Mouse (Mus musculus): Measurements from ENCODE around the gene Bpi. TPM values are rescaled to one million over a fixed set of nuclear protein-coding genes. Genes with fewer than 3 reads are reported as not detected.

The Bpi gene
- polyA plus RNA-seq, 1 experiment from 2014 or later: not detected

DNA sequence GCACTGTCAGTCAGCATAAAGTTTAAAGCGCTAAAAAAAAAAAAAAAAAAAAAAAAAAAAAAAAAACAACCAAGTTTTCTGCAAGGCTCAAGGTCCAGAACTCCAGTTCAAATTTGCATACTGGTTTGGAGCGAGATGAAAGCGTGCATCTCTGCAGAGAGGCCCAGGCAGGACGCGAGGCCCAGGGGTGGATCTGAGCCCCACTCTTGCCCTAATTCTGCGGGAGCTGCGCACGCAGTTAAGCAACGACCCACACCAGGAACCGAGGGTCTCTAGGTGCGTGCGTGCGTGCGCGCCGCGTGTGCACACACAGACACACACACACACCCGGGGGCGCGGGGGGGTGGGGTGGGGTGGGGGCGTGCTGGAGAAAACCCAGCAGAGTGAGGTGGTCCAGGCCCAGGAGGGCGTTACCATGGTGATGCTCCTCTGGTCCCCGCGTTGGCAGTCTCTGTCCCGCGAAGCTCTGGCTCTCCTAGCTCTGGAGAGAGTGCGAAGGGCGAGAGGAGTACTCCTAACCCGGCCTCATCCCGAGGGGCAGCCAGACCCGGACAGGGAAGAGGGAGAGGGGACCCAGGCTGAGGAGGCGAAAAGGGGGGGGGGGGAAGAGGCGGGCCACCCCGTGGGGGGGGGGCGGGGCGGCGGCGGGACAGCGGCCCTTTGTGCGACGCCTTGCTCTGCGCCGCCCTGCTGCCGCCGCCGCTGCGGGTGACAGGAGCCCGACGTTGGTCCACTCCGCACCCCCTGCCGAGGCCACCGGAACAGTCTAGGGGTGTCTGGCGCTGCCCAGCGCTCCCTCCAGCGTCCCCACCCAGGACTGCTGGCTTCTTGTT, 29.0 kb upstream of the Bpi start, which contains the start of gene D630003M21Rik:
Gene D630003M21Rik (minus strand): TSS at position 553 of the 833 bp plus-strand sequence.
- under 1% methylated on average over 49 of the region's 55 CpGs for WGBS
- peak within 1 kb of the TSS; percentile 64 for H3K4me3 ChIP-seq
- H3K36me3 ChIP-seq (replicated peaks): no peaks in the 10 kb centered on the region
- H3K4me1 ChIP-seq: peaks cover 36% of the 10 kb centered on the region
- peak within 1 kb of the TSS; percentile 82 for H3K27ac ChIP-seq
- no peaks in the 10 kb centered on the region for H3K9me3 ChIP-seq
- peaks cover 32% of the 10 kb centered on the region for H3K27me3 ChIP-seq (ENCODE audit: poor library complexity, severe bottlenecking)
- peak; percentile 67 for DNase-seq (ENCODE audit: extremely low spot score, low spot score)

DNA sequence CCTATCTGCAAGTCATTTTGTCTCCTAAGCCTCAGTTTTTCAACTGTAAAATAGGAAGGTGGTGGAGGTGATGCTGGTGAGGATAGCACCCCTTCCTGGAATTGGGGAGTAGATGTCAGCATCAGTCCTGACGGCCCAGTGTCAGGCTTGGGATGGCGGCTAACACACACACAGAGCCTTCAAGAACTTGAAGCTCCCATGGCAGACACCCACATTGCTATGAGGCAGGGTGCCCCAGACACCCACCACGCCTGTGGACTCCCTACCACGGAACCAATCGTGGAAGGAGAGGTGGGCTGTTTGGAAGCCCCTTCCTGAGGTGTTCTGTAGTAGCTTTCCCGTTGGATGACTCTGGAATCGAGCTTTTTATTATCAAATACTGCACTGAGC, 28.4 kb upstream of the Bpi start:
- 26% methylated on average over 7 of the region's 7 CpGs for WGBS
- H3K27me3 ChIP-seq (ENCODE audit: poor library complexity, severe bottlenecking): peaks cover 32% of the 10 kb centered on the region
- DNase-seq (ENCODE audit: extremely low spot score, low spot score): no peak

GRCm38 (mm10) chr2:158230617-158231016, 27.3 kb upstream of the Bpi start:
- Histone ChIP-seq H3K4me1 (peaks cover 36% of the 10 kb centered on the region), H3K4me3 (no peak overlapping the region), H3K36me3 (replicated peaks) (no peaks in the 10 kb centered on the region), H3K9me3 (no peaks in the 10 kb centered on the region), H3K27ac (peak overlapping the region; percentile 51; the same call in 1 of the 2 replicates), H3K27me3 (ENCODE audit: poor library complexity, severe bottlenecking) (peaks cover 32% of the 10 kb centered on the region)
- no peak for DNase-seq (ENCODE audit: extremely low spot score, low spot score)
- WGBS: 31% methylated on average over 6 of the region's 6 CpGs

More for the DNA sequence above, 28.4 kb upstream of the Bpi start:
- Histone ChIP-seq H3K9me3 (no peaks in the 10 kb centered on the region), H3K4me1 (peaks cover 36% of the 10 kb centered on the region), H3K36me3 (replicated peaks) (no peaks in the 10 kb centered on the region), H3K27ac (peak overlapping the region; percentile 82), H3K4me3 (peak overlapping the region; percentile 64)

GRCm38 (mm10) chr2:158231071-158231470, 26.8 kb upstream of the Bpi start:
- no peak for DNase-seq (ENCODE audit: extremely low spot score, low spot score)
- 38% methylated on average over 5 of the region's 5 CpGs for WGBS

GRCm38 (mm10) chr2:158232414-158232813, 25.5 kb upstream of the Bpi start:
- H3K27me3 ChIP-seq (ENCODE audit: poor library complexity, severe bottlenecking): peaks cover 29% of the 10 kb centered on the region
- 71% methylated on average over 3 of the region's 3 CpGs for WGBS
- no peak overlapping the region for H3K27ac ChIP-seq
- no peaks in the 10 kb centered on the region for H3K9me3 ChIP-seq
- H3K36me3 ChIP-seq (replicated peaks): no peaks in the 10 kb centered on the region
- H3K4me3 ChIP-seq: no peak overlapping the region
- DNase-seq (ENCODE audit: extremely low spot score, low spot score): no peak
- peaks cover 36% of the 10 kb centered on the region for H3K4me1 ChIP-seq

More at GRCm38 (mm10) chr2:158231071-158231470, 26.8 kb upstream of the Bpi start:
- H3K9me3 ChIP-seq: no peaks in the 10 kb centered on the region
- H3K27me3 ChIP-seq (ENCODE audit: poor library complexity, severe bottlenecking): peaks cover 32% of the 10 kb centered on the region
- peaks cover 36% of the 10 kb centered on the region for H3K4me1 ChIP-seq
- no peaks in the 10 kb centered on the region for H3K36me3 ChIP-seq (replicated peaks)
- peak overlapping the region; percentile 51; the same call in 1 of the 2 replicates for H3K27ac ChIP-seq
- no peak overlapping the region for H3K4me3 ChIP-seq

DNA sequence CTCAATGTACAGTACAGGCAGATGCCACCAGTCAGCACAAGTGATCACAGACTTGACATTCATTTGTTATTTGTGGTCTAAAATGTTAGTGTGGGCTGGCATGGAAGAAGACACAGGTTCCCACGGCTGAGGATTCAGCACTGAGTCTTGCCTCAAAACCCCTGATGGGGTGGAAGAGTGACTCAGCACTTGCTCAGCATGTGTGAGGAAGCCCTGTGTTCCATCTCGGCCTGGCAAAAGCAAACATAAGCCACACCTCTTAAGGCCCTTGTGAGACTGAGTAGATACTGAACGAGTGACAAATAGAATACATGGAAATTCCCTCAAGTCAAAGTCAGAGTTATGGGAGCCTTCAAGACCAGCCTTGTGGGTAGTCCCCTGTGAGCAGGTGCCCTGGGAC, 24.8 kb upstream of the Bpi start:
- 80% methylated on average over 3 of the region's 3 CpGs for WGBS
- no peak for DNase-seq (ENCODE audit: extremely low spot score, low spot score)
- H3K36me3 ChIP-seq (replicated peaks): no peaks in the 10 kb centered on the region
- H3K27ac ChIP-seq: no peak overlapping the region
- peaks cover 23% of the 10 kb centered on the region for H3K27me3 ChIP-seq (ENCODE audit: poor library complexity, severe bottlenecking)
- no peak overlapping the region for H3K4me3 ChIP-seq
- no peaks in the 10 kb centered on the region for H3K9me3 ChIP-seq
- peaks cover 31% of the 10 kb centered on the region for H3K4me1 ChIP-seq

DNA sequence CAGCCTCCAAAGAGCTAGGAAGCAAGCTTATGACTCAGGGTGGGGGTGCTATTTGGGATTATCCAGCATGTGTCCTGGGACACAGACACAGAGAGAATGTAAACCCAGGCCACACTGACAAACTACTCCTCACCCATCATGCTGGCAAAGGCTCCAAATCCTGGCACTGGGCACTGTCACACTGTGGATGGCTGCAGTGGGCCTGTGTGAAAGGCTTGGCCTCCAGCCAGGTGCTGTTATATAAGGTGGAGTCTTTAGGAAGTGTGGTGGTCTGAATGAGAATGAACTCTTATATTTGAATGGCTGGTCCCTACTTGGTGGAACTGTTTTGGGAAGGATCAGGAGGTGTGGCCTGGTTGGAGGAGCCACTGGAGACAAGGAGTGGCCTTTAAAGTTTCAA, 21.2 kb upstream of the Bpi start:
- Histone ChIP-seq H3K27ac (no peak overlapping the region), H3K9me3 (no peaks in the 10 kb centered on the region), H3K27me3 (ENCODE audit: poor library complexity, severe bottlenecking) (no peaks in the 10 kb centered on the region), H3K4me3 (no peak overlapping the region), H3K36me3 (replicated peaks) (no peaks in the 10 kb centered on the region), H3K4me1 (peaks cover 8% of the 10 kb centered on the region)
- DNase-seq (ENCODE audit: extremely low spot score, low spot score): no peak

- no peak overlapping the region for H3K4me3 ChIP-seq
- H3K27me3 ChIP-seq (ENCODE audit: poor library complexity, severe bottlenecking): no peaks in the 10 kb centered on the region
- WGBS: 93% methylated on average over 5 of the region's 5 CpGs
- H3K9me3 ChIP-seq: no peaks in the 10 kb centered on the region
- no peaks in the 10 kb centered on the region for H3K36me3 ChIP-seq (replicated peaks)
- peaks cover 8% of the 10 kb centered on the region for H3K4me1 ChIP-seq
- H3K27ac ChIP-seq: no peak overlapping the region
- DNase-seq (ENCODE audit: extremely low spot score, low spot score): no peak
Observed at GRCm38 (mm10) chr2:158238101-158238500, 19.8 kb upstream of the Bpi start.

GRCm38 (mm10) chr2:158241126-158241738, 16.7 kb upstream of the Bpi start:
- H3K4me1 ChIP-seq: peaks cover 8% of the 10 kb centered on the region
- H3K27ac ChIP-seq: no peak overlapping the region
- no peaks in the 10 kb centered on the region for H3K36me3 ChIP-seq (replicated peaks)
- no peak overlapping the region for H3K4me3 ChIP-seq
- 54% methylated on average over 5 of the region's 5 CpGs for WGBS
- DNase-seq (ENCODE audit: extremely low spot score, low spot score): no peak
- no peaks in the 10 kb centered on the region for H3K9me3 ChIP-seq
- no peaks in the 10 kb centered on the region for H3K27me3 ChIP-seq (ENCODE audit: poor library complexity, severe bottlenecking)

GRCm38 (mm10) chr2:158242170-158242896, 15.6 kb upstream of the Bpi start:
- 91% methylated on average over 18 of the region's 18 CpGs for WGBS
- Histone ChIP-seq H3K27ac (no peak overlapping the region), H3K36me3 (replicated peaks) (no peaks in the 10 kb centered on the region), H3K9me3 (no peaks in the 10 kb centered on the region), H3K4me3 (no peak overlapping the region), H3K4me1 (peaks cover 8% of the 10 kb centered on the region), H3K27me3 (ENCODE audit: poor library complexity, severe bottlenecking) (no peaks in the 10 kb centered on the region)
- no peak for DNase-seq (ENCODE audit: extremely low spot score, low spot score)

GRCm38 (mm10) chr2:158243129-158243870, 14.6 kb upstream of the Bpi start:
- Histone ChIP-seq H3K36me3 (replicated peaks) (no peaks in the 10 kb centered on the region), H3K27ac (no peak overlapping the region), H3K27me3 (ENCODE audit: poor library complexity, severe bottlenecking) (no peaks in the 10 kb centered on the region), H3K9me3 (no peaks in the 10 kb centered on the region), H3K4me3 (no peak overlapping the region), H3K4me1 (peaks cover 8% of the 10 kb centered on the region)
- WGBS: 83% methylated on average over 18 of the region's 18 CpGs
- no peak for DNase-seq (ENCODE audit: extremely low spot score, low spot score)

DNA sequence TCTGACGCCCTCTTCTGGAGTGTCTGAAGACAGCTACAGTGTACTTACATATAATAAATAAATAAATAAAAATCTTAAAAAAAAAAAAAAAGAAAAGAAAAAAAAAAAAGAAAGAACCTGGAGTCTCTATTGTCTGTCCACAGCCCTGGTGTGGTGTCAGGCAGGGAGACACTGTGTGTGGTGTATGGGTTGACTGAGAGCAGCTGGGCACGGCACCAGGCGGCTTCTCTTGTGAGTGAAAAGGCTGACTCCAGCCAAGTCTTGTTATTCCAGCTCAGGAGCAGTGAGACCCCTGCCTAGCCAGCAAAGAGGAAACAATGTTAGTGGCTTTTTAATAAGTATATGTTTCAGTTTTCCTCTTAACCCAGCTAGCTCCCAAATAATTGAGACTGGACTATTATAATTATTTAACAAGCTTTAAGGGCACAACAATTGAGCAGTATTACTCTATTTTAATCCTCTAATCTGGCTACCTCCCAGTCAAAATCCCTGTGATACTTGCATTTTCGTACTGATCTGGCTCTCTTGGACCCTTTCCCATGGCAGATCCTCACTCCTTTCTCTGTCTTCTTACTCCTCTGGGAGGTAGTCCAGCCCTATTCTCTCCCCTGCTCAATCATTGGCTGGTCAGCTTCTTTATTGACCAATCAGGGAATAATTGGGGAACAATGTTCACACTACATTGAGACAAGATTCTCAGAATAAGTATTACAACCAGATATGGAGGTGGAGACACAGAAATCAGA, 12.6 kb upstream of the Bpi start:
- no peaks in the 10 kb centered on the region for H3K36me3 ChIP-seq (replicated peaks)
- 67% methylated on average over 4 of the region's 4 CpGs for WGBS
- H3K4me1 ChIP-seq: peaks cover 8% of the 10 kb centered on the region
- H3K27me3 ChIP-seq (ENCODE audit: poor library complexity, severe bottlenecking): no peaks in the 10 kb centered on the region
- no peak for DNase-seq (ENCODE audit: extremely low spot score, low spot score)
- no peaks in the 10 kb centered on the region for H3K9me3 ChIP-seq
- H3K27ac ChIP-seq: no peak overlapping the region
- no peak overlapping the region for H3K4me3 ChIP-seq

Data from forebrain, embryonic 10.5 days (tissue).